ENCODE assay signal across 14 mouse cellular contexts in genomic region chr1:143171286-143171685, GRCm38 (mm10).
A peak's percentile ranks its signal among the peaks of the same experiment; 100 is the strongest.
DNase-seq lines count a peak whose midpoint lies in the region; ATAC-seq and TF ChIP-seq lines count a peak whose summit lies in the region.
"Had no signal": no experiment of that assay in that cellular context is flagged by ENCODE, and none has a peak within 500 bp of the region (broad histone marks: within the 10 kb centered on the region; RNA-seq: fewer than 3 reads in every experiment).

No protein-coding gene starts in this region.

- no peak for TF ChIP-seq CTCF in forebrain, postnatal 0 days (IDR thresholded peaks at IDR 0.05; ENCODE audit: low read depth)

- H3K36me3 ChIP-seq in forebrain, embryonic 13.5 days (ENCODE audit: poor library complexity, severe bottlenecking) = no peaks in the 10 kb centered on the region
- H3K36me3 ChIP-seq in forebrain, embryonic 12.5 days (replicated peaks) = no peaks in the 10 kb centered on the region
- H3K36me3 ChIP-seq in hindbrain, embryonic 16.5 days (ENCODE audit: control insufficient read depth, insufficient read depth, low read length) = no peaks in the 10 kb centered on the region
- no peaks in the 10 kb centered on the region for H3K36me3 ChIP-seq in hindbrain, embryonic 12.5 days
- no peaks in the 10 kb centered on the region for H3K36me3 ChIP-seq in forebrain, postnatal 0 days (ENCODE audit: insufficient read depth)
- H3K36me3 ChIP-seq: limb, embryonic 10.5 days had no signal

- H3K9me3 ChIP-seq in forebrain, embryonic 13.5 days (replicated peaks) = no peaks in the 10 kb centered on the region
- H3K9me3 ChIP-seq in forebrain, embryonic 12.5 days = no peaks in the 10 kb centered on the region
- H3K9me3 ChIP-seq in hindbrain, embryonic 16.5 days (ENCODE audit: control insufficient read depth, low read length) = no peaks in the 10 kb centered on the region
- no peaks in the 10 kb centered on the region for H3K9me3 ChIP-seq in hindbrain, embryonic 12.5 days (replicated peaks)
- H3K9me3 ChIP-seq in forebrain, postnatal 0 days (ENCODE audit: low read length) = no peaks in the 10 kb centered on the region
- H3K9me3 ChIP-seq: limb, embryonic 10.5 days had no signal

- no peaks in the 10 kb centered on the region for H3K27me3 ChIP-seq in forebrain, embryonic 13.5 days
- H3K27me3 ChIP-seq in forebrain, embryonic 12.5 days = no peaks in the 10 kb centered on the region
- H3K27me3 ChIP-seq in hindbrain, embryonic 16.5 days (replicated peaks; ENCODE audit: control insufficient read depth, insufficient read depth, low read length) = no peaks in the 10 kb centered on the region
- H3K27me3 ChIP-seq in hindbrain, embryonic 12.5 days = no peaks in the 10 kb centered on the region
- no peaks in the 10 kb centered on the region for H3K27me3 ChIP-seq in forebrain, postnatal 0 days (ENCODE audit: insufficient read depth, low read length)
- H3K27me3 ChIP-seq: Patski had no signal

- 87% methylated on average over 9 of the region's 9 CpGs for WGBS in forebrain, embryonic 13.5 days
- WGBS in forebrain, embryonic 12.5 days = 91% methylated on average over 9 of the region's 9 CpGs
- 77% methylated on average over 9 of the region's 9 CpGs for WGBS in hindbrain, embryonic 16.5 days
- 90% methylated on average over 9 of the region's 9 CpGs for WGBS in hindbrain, embryonic 12.5 days
- WGBS in forebrain, postnatal 0 days = 65% methylated on average over 9 of the region's 9 CpGs

- no peaks in the 10 kb centered on the region for H3K4me1 ChIP-seq in forebrain, embryonic 13.5 days
- H3K4me1 ChIP-seq in forebrain, embryonic 12.5 days = no peaks in the 10 kb centered on the region
- H3K4me1 ChIP-seq in hindbrain, embryonic 16.5 days (ENCODE audit: control insufficient read depth, insufficient read depth, low read depth, low read length) = no peaks in the 10 kb centered on the region
- H3K4me1 ChIP-seq in hindbrain, embryonic 12.5 days = no peaks in the 10 kb centered on the region
- no peaks in the 10 kb centered on the region for H3K4me1 ChIP-seq in forebrain, postnatal 0 days (ENCODE audit: insufficient read depth)
- H3K4me1 ChIP-seq: limb, embryonic 10.5 days had no signal

- peak; percentile 5 for DNase-seq in cerebellum, adult 11-12 months
- DNase-seq in forebrain, postnatal 0 days = peak; percentile 29
- no peak for DNase-seq in embryo, embryonic 11 days
- no peak for DNase-seq in testis, postnatal 14 days (ENCODE audit: low spot score)
- DNase-seq: kidney, adult 8-10 months; thymus, postnatal 36 days had no signal

- H3K4me3 ChIP-seq in forebrain, embryonic 13.5 days = no peak overlapping the region
- no peak overlapping the region for H3K4me3 ChIP-seq in forebrain, embryonic 12.5 days (replicated peaks)
- H3K4me3 ChIP-seq in hindbrain, embryonic 16.5 days (ENCODE audit: low read length) = no peak overlapping the region
- no peak overlapping the region for H3K4me3 ChIP-seq in hindbrain, embryonic 12.5 days
- H3K4me3 ChIP-seq in forebrain, postnatal 0 days (ENCODE audit: low read depth, low read length) = no peak overlapping the region
- H3K4me3 ChIP-seq: limb, embryonic 10.5 days had no signal

- no peak overlapping the region for H3K4me2 ChIP-seq in forebrain, embryonic 13.5 days
- H3K4me2 ChIP-seq in forebrain, embryonic 12.5 days = no peak overlapping the region
- no peak overlapping the region for H3K4me2 ChIP-seq in hindbrain, embryonic 16.5 days (ENCODE audit: low read length)
- no peak overlapping the region for H3K4me2 ChIP-seq in hindbrain, embryonic 12.5 days (replicated peaks)
- no peak overlapping the region for H3K4me2 ChIP-seq in forebrain, postnatal 0 days (ENCODE audit: low read depth)
- H3K4me2 ChIP-seq: midbrain, embryonic 11.5 days had no signal

- ATAC-seq in forebrain, embryonic 13.5 days = 0 out of 2 replicates have a peak, but pooled peaks have one; percentile 33
- no peak for ATAC-seq in forebrain, embryonic 12.5 days (ENCODE audit: low FRiP score)
- peak; percentile 83 for ATAC-seq in hindbrain, embryonic 16.5 days
- no peak for ATAC-seq in hindbrain, embryonic 12.5 days (ENCODE audit: low FRiP score)
- peak; percentile 79 for ATAC-seq in forebrain, postnatal 0 days
- ATAC-seq: Patski had no signal

- no peak overlapping the region for H3K27ac ChIP-seq in forebrain, embryonic 13.5 days
- H3K27ac ChIP-seq in forebrain, embryonic 12.5 days = no peak overlapping the region
- H3K27ac ChIP-seq in hindbrain, embryonic 16.5 days (ENCODE audit: low read depth, low read length) = no peak overlapping the region
- no peak overlapping the region for H3K27ac ChIP-seq in hindbrain, embryonic 12.5 days
- H3K27ac ChIP-seq in forebrain, postnatal 0 days (ENCODE audit: low read depth, low read length) = no peak overlapping the region
- H3K27ac ChIP-seq: limb, embryonic 10.5 days; liver, embryonic 14.5 days had no signal

- H3K9ac ChIP-seq in forebrain, embryonic 13.5 days = no peak overlapping the region
- no peak overlapping the region for H3K9ac ChIP-seq in forebrain, embryonic 12.5 days
- H3K9ac ChIP-seq in hindbrain, embryonic 16.5 days (ENCODE audit: low read depth, low read length) = no peak overlapping the region
- H3K9ac ChIP-seq in hindbrain, embryonic 12.5 days = no peak overlapping the region
- no peak overlapping the region for H3K9ac ChIP-seq in forebrain, postnatal 0 days
- H3K9ac ChIP-seq: liver, embryonic 14.5 days had no signal

Comparison
In these comparisons a context has a peak if more than half of its experiments do, and no peak if none do; other contexts are left out.
1. ATAC-seq: peak in forebrain, embryonic 13.5 days (single experiment), hindbrain, embryonic 16.5 days (single experiment) and forebrain, postnatal 0 days (single experiment); none in forebrain, embryonic 12.5 days (single experiment) and hindbrain, embryonic 12.5 days (single experiment).
2. DNase-seq: peak in cerebellum, adult 11-12 months (single experiment) and forebrain, postnatal 0 days (single experiment); none in embryo, embryonic 11 days (single experiment) and testis, postnatal 14 days (single experiment).